Mouse (Mus musculus): Measurements from ENCODE around the gene Arhgap10.

Arhgap10 gene

GRCm38 (mm10) chr8:77486749-77487148 is 31.0 kb downstream of the Arhgap10 start:
- DNase-seq (ENCODE audit: low spot score), result no peak

GRCm38 (mm10) chr8:77484817-77485216 is 32.9 kb downstream of the Arhgap10 start:
- no peak for DNase-seq (ENCODE audit: low spot score)

- no peak for DNase-seq (ENCODE audit: low spot score)
Measured at GRCm38 (mm10) chr8:77484266-77484665, 33.5 kb downstream of the Arhgap10 start.

DNA sequence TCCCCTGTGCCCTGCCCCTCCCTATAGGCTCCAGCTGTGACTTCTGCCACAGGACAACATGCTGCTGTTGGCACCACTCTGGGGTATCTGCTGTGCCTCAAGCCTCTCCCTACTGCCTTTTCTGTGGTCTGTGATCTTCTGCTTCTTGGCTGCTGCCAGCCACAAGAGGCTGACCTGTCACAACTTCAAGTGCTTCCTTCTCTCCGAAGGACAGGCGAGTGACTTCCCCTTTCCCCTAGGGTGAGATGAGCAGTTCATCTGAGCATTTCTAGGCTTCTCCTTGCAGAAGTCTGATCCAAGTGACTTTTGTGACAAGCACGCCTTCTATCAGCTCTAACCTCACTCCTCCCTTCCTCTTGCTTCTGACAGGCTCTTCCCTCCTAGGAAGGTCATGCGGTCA is 34.1 kb downstream of the Arhgap10 start:
- DNase-seq (ENCODE audit: low spot score), result no peak

GRCm38 (mm10) chr8:77481791-77482190 is 36.0 kb downstream of the Arhgap10 start:
- DNase-seq (ENCODE audit: low spot score), result no peak

DNA sequence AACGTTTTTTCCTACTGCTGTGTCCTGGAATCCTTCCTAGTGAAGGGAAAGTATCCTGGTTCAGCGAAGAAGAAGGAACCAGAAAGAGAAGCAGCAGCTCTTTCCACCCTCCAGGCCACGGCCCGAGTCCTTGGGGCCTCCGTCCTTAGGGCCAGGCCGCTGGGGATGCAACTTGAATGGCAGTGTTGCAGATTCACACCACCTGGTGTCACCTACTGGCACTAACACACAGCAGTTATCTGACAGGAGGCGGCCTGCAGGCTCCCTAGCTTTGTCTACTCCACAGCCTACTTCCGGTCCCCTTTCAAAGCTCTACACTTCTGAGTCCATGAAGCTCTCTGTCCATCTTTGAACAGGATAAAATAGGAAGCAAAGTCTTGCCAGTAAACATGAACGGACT is 37.8 kb downstream of the Arhgap10 start:
- no peak for DNase-seq (ENCODE audit: low spot score)

- no peak for DNase-seq (ENCODE audit: low spot score)
Measured at GRCm38 (mm10) chr8:77478913-77479273, 38.9 kb downstream of the Arhgap10 start.

GRCm38 (mm10) chr8:77478155-77478912 is 39.4 kb downstream of the Arhgap10 start:
- DNase-seq (ENCODE audit: low spot score), result no peak

- DNase-seq (ENCODE audit: low spot score), result no peak
Measured at GRCm38 (mm10) chr8:77477684-77478083, 40.1 kb downstream of the Arhgap10 start.

DNA sequence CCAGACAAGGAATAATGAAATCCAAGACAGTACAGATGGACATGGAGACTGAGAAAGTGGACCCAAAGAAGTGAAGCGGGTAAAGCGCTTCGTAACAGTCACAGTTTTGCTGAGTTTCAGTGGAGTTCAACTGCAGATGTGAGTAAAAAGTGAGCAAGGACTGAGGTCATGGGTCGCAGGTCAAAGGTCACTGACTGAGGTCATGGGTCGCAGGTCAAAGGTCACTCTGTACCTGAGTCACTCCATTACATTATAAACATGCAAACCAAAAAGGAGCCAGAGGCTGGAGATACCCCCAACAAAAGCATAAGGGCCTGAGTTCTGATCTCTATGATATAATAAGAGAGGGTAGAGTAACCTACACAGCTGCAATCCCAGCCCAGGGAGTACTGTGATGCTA is 43.1 kb downstream of the Arhgap10 start:
- no peak for DNase-seq (ENCODE audit: low spot score)

GRCm38 (mm10) chr8:77473773-77474172 is 44.0 kb downstream of the Arhgap10 start:
- DNase-seq (ENCODE audit: low spot score), result peak; percentile 35

- DNase-seq (ENCODE audit: low spot score), result peak; percentile 80
Measured at GRCm38 (mm10) chr8:77473373-77473772, 44.4 kb downstream of the Arhgap10 start.

DNA sequence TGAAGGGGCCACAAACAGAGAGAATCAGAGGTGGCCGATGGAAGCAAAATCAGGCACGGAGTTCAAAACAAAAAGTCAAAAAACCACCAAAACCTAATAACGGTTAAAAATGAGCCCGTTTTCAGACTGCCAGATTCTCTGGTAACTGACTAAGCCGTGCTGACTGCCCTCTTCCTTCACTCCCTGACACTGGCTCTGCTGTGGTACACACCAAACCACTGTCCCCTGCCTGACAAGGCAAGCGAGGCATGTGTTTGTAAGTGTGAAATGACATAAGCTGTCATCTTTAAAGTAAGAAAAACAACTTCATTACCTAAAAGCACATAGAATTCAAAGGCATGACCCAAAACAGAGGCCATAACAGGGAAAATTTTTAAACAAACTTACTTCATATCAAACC is 56.4 kb downstream of the Arhgap10 start:
- no peak for DNase-seq (ENCODE audit: low spot score)

GRCm38 (mm10) chr8:77460363-77460762 is 57.4 kb downstream of the Arhgap10 start:
- DNase-seq (ENCODE audit: low spot score), result no peak

- no peak for DNase-seq (ENCODE audit: low spot score)
Measured at GRCm38 (mm10) chr8:77459696-77460095, 58.1 kb downstream of the Arhgap10 start.

DNA sequence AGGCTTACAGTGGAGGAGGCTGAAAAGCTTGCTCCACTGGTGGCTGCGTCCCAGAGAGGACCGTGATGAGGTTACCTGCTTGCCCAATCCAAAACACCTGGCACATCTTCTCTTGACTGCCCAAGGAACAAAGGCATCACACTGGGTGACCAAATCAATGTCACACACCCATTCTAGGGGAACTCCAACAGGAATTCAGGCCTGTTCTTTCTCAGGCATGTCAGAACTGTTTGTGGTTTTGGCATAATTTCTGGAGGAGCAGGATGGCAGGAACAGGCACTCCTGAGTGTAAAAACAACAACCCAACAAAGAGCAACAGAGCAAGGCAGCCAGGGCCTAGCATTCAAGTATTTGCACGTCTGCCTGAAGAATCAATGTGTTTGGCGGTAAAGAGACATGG is 59.2 kb downstream of the Arhgap10 start:
- no peak for DNase-seq (ENCODE audit: low spot score)

DNA sequence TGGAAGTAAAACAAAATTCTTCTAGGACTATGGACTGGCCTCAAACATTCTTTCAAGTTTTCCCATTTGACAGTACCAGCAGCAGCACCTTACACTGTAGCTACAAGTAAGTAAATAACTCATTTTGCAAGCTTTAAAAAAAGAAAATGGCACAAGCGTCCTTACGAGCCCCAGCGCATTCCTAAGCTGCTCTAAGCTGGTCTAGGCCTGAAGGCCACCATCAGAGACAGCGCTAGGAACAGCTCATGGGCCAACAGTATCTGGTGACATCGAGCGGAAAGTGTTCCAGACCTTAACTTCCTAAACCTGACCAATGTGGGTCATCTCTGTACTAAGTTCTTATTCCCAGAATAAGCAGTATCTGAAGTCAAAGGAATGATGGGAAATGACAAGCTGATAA is 61.5 kb downstream of the Arhgap10 start:
- no peak for DNase-seq (ENCODE audit: low spot score)

DNA sequence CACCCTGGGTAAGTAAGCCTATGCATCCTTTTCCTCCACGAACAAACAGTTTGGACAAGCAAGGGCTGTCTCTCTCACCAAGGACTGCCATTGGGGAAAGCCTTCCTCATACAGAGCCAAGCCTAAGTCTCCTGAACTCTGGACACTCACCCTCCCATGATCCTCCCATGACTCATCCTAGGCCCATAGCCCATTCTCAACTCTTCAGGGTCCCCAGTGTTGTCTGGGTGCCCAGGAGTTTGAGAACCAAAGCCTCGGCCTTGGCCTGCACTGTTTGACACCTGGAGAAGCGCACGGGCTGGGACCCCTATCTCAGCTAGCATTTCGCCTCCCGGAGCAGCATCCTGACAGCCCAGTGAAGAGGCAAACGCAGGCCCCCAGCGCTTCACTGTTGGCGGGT is 63.9 kb downstream of the Arhgap10 start:
- no peak for DNase-seq (ENCODE audit: low spot score)

- DNase-seq (ENCODE audit: low spot score), result no peak
Measured at GRCm38 (mm10) chr8:77451466-77452382, 66.0 kb downstream of the Arhgap10 start.

- DNase-seq (ENCODE audit: low spot score), result no peak
Measured at GRCm38 (mm10) chr8:77451052-77451451, 66.7 kb downstream of the Arhgap10 start.

DNA sequence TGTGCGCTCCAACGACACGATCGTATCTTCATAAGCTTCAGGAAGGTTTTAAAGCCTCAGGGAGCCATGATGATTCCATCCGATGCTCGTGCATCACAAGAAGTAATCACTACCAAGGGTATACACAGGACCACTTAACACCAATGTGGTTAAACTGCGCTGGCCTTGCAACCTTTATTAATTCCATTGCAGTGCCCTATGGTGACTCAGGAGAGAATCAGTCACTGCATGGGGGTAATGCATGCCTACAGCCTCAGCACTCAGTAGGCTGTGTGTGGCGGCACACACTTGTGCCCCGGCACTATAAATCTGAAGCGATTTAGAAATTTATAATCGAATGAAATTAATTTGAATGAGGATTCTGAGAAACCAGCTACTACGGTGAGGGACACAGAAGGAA is 71.5 kb downstream of the Arhgap10 start:
- DNase-seq (ENCODE audit: low spot score), result no peak

- DNase-seq (ENCODE audit: low spot score), result no peak
Measured at GRCm38 (mm10) chr8:77445642-77446041, 72.1 kb downstream of the Arhgap10 start.

GRCm38 (mm10) chr8:77444166-77444870 is 73.4 kb downstream of the Arhgap10 start:
- no peak for DNase-seq (ENCODE audit: low spot score)

Data from MN1 (cell line).